ENCODE assay signal across 18 mouse cellular contexts in genomic region chr10:127542720-127543119, GRCm38 (mm10). TPM values are rescaled to one million over a fixed set of nuclear protein-coding genes. Genes with fewer than 3 reads are reported as not detected.
A peak's percentile ranks its signal among the peaks of the same experiment; 100 is the strongest.
DNase-seq lines count a peak whose midpoint lies in the region; ATAC-seq and TF ChIP-seq lines count a peak whose summit lies in the region.
"Had no signal": no experiment of that assay in that cellular context is flagged by ENCODE, and none has a peak within 500 bp of the region (broad histone marks: within the 10 kb centered on the region; RNA-seq: fewer than 3 reads in every experiment).

No protein-coding gene starts in this region.

- peaks cover 94% of the 10 kb centered on the region for H3K36me3 ChIP-seq in hindbrain, embryonic 10.5 days
- peaks cover 18% of the 10 kb centered on the region for H3K36me3 ChIP-seq in hindbrain, embryonic 11.5 days (ENCODE audit: control insufficient read depth, insufficient read depth, low read length)
- H3K36me3 ChIP-seq in hindbrain, embryonic 14.5 days (replicated peaks; ENCODE audit: control insufficient read depth, insufficient read depth): peaks cover 97% of the 10 kb centered on the region
- peaks cover 89% of the 10 kb centered on the region for H3K36me3 ChIP-seq in midbrain, postnatal 0 days (ENCODE audit: insufficient read depth, low read length)
- H3K36me3 ChIP-seq in heart, embryonic 11.5 days (ENCODE audit: control insufficient read depth, insufficient read depth, low read length): peaks cover 23% of the 10 kb centered on the region

- WGBS in hindbrain, embryonic 10.5 days: 49% methylated on average over 6 of the region's 6 CpGs
- 37% methylated on average over 6 of the region's 6 CpGs for WGBS in hindbrain, embryonic 11.5 days
- 29% methylated on average over 6 of the region's 6 CpGs for WGBS in hindbrain, embryonic 14.5 days
- whole genome bisulfite sequencing in midbrain, postnatal 0 days: 26% methylated on average over 6 of the region's 6 CpGs
- WGBS in heart, embryonic 11.5 days (ENCODE audit: insufficient replicate concordance): 64% methylated on average over 6 of the region's 6 CpGs

- no peak overlapping the region for H3K4me2 ChIP-seq in hindbrain, embryonic 11.5 days (replicated peaks; ENCODE audit: low read depth, low read length)
- no peak overlapping the region for H3K4me2 ChIP-seq in hindbrain, embryonic 14.5 days (replicated peaks)
- H3K4me2 ChIP-seq in midbrain, postnatal 0 days (ENCODE audit: low read depth, low read length, poor library complexity, severe bottlenecking): no peak overlapping the region
- H3K4me2 ChIP-seq in heart, embryonic 11.5 days: no peak overlapping the region
- H3K4me2 ChIP-seq: limb, embryonic 12.5 days; stomach, embryonic 15.5 days had no signal

- no peak for TF ChIP-seq CTCF in midbrain, postnatal 0 days (IDR thresholded peaks at IDR 0.05)

- H3K9me3 ChIP-seq in hindbrain, embryonic 10.5 days: no peaks in the 10 kb centered on the region
- no peaks in the 10 kb centered on the region for H3K9me3 ChIP-seq in hindbrain, embryonic 11.5 days (ENCODE audit: control insufficient read depth, low read length)
- H3K9me3 ChIP-seq in hindbrain, embryonic 14.5 days (ENCODE audit: control insufficient read depth, low read length): no peaks in the 10 kb centered on the region
- no peaks in the 10 kb centered on the region for H3K9me3 ChIP-seq in midbrain, postnatal 0 days (ENCODE audit: low read length)
- no peaks in the 10 kb centered on the region for H3K9me3 ChIP-seq in heart, embryonic 11.5 days (replicated peaks; ENCODE audit: control insufficient read depth, low read length)
- H3K9me3 ChIP-seq: limb, embryonic 12.5 days; stomach, embryonic 15.5 days had no signal

- peaks cover 5% of the 10 kb centered on the region; the same call in 1 of the 2 replicates for H3K27me3 ChIP-seq in hindbrain, embryonic 10.5 days (ENCODE audit: insufficient read depth, poor library complexity, severe bottlenecking)
- H3K27me3 ChIP-seq in hindbrain, embryonic 11.5 days (ENCODE audit: control insufficient read depth, insufficient read depth, low read length): no peaks in the 10 kb centered on the region
- no peaks in the 10 kb centered on the region for H3K27me3 ChIP-seq in hindbrain, embryonic 14.5 days (ENCODE audit: control insufficient read depth, insufficient read depth, low read length)
- H3K27me3 ChIP-seq in midbrain, postnatal 0 days (ENCODE audit: insufficient read depth, low read length): no peaks in the 10 kb centered on the region
- H3K27me3 ChIP-seq in heart, embryonic 11.5 days (ENCODE audit: control insufficient read depth, insufficient read depth, low read length): no peaks in the 10 kb centered on the region
- H3K27me3 ChIP-seq: limb, embryonic 12.5 days; stomach, embryonic 15.5 days had no signal

- no peak for DNase-seq in hindbrain, embryonic 10.5 days (ENCODE audit: low spot score)
- DNase-seq in hindbrain, embryonic 11.5 days (ENCODE audit: low spot score): no peak
- DNase-seq in cerebellum, postnatal 14 days: peak; percentile 66 to 75
- DNase-seq in hindbrain, embryonic 14.5 days (ENCODE audit: low spot score): no peak
- peak; percentile 60 for DNase-seq in midbrain, postnatal 0 days (ENCODE audit: low spot score)
- no peak for DNase-seq in urinary bladder, postnatal 36 days (ENCODE audit: low spot score in 2 of 2)
- DNase-seq in MN1 (ENCODE audit: low spot score): no peak
- DNase-seq: adrenal gland, postnatal 10 days; gastrocnemius, postnatal 25 days had no signal

- H3K4me1 ChIP-seq in hindbrain, embryonic 10.5 days (replicated peaks): peaks cover 19% of the 10 kb centered on the region
- no peaks in the 10 kb centered on the region for H3K4me1 ChIP-seq in hindbrain, embryonic 11.5 days (replicated peaks; ENCODE audit: control insufficient read depth, insufficient read depth, low read length)
- H3K4me1 ChIP-seq in hindbrain, embryonic 14.5 days (replicated peaks; ENCODE audit: control insufficient read depth, insufficient read depth, low read length): peaks cover 1% of the 10 kb centered on the region; the same call in 1 of the 2 replicates
- no peaks in the 10 kb centered on the region for H3K4me1 ChIP-seq in midbrain, postnatal 0 days (ENCODE audit: insufficient read depth, low read length)
- no peaks in the 10 kb centered on the region for H3K4me1 ChIP-seq in heart, embryonic 11.5 days (ENCODE audit: control insufficient read depth, insufficient read depth, low read length)
- H3K4me1 ChIP-seq: limb, embryonic 12.5 days; stomach, embryonic 15.5 days had no signal

- H3K9ac ChIP-seq in hindbrain, embryonic 11.5 days (ENCODE audit: low read depth, low read length): no peak overlapping the region
- H3K9ac ChIP-seq in hindbrain, embryonic 14.5 days: no peak overlapping the region
- no peak overlapping the region for H3K9ac ChIP-seq in midbrain, postnatal 0 days (replicated peaks; ENCODE audit: low read length, poor library complexity, severe bottlenecking)
- no peak overlapping the region for H3K9ac ChIP-seq in heart, embryonic 11.5 days (ENCODE audit: low read depth, low read length)
- H3K9ac ChIP-seq: limb, embryonic 12.5 days; liver, embryonic 14.5 days; stomach, embryonic 15.5 days had no signal

- H3K4me3 ChIP-seq in hindbrain, embryonic 10.5 days: 0 out of 2 replicates have a peak overlapping the region, but pooled peaks have one; percentile 4
- no peak overlapping the region for H3K4me3 ChIP-seq in hindbrain, embryonic 11.5 days (ENCODE audit: low read depth, low read length)
- H3K4me3 ChIP-seq in hindbrain, embryonic 14.5 days (replicated peaks; ENCODE audit: low read length): no peak overlapping the region
- no peak overlapping the region for H3K4me3 ChIP-seq in midbrain, postnatal 0 days (ENCODE audit: low read depth, low read length)
- no peak overlapping the region for H3K4me3 ChIP-seq in heart, embryonic 11.5 days (ENCODE audit: low read depth, low read length)
- H3K4me3 ChIP-seq: limb, embryonic 12.5 days; stomach, embryonic 15.5 days had no signal

- peak overlapping the region; percentile 50 for H3K27ac ChIP-seq in hindbrain, embryonic 10.5 days
- no peak overlapping the region for H3K27ac ChIP-seq in hindbrain, embryonic 11.5 days (ENCODE audit: low read depth, low read length)
- peak overlapping the region; percentile 47 for H3K27ac ChIP-seq in hindbrain, embryonic 14.5 days
- H3K27ac ChIP-seq in midbrain, postnatal 0 days (ENCODE audit: low read depth, low read length): no peak overlapping the region
- no peak overlapping the region for H3K27ac ChIP-seq in heart, embryonic 11.5 days (ENCODE audit: low read depth, low read length)
- H3K27ac ChIP-seq: limb, embryonic 12.5 days; liver, embryonic 14.5 days; stomach, embryonic 15.5 days had no signal

- ATAC-seq in hindbrain, embryonic 11.5 days (ENCODE audit: low FRiP score): no peak
- no peak for ATAC-seq in hindbrain, embryonic 14.5 days (ENCODE audit: low FRiP score)
- ATAC-seq in midbrain, postnatal 0 days (ENCODE audit: low FRiP score): no peak
- ATAC-seq in heart, embryonic 11.5 days (replicated peaks; ENCODE audit: insufficient number of reproducible peaks, low FRiP score, low TSS enrichment): no peak
- ATAC-seq: CD4-positive, CD25-positive, alpha-beta regulatory T cell, adult 4 months; intestine, embryonic 16.5 days; lung, postnatal 0 days had no signal

RNA-seq across cellular contexts. Expression of gene Nxph4, which starts 8.4 kb away (rescaled TPM):
- polyA plus RNA-seq in hindbrain, embryonic 10.5 days (2016; fragmentation: Nextera tagmentation; extraction: Ambion mirVana): 23.1 and 70.9 TPM in 2 replicates
- 54.5 and 59.8 TPM in 2 replicates for polyA plus RNA-seq in hindbrain, embryonic 11.5 days (2014; fragmentation: Nextera tagmentation; extraction: Ambion mirVana)
- 94.1 and 105 TPM in 2 replicates for polyA plus RNA-seq in hindbrain, embryonic 14.5 days (2014; fragmentation: Nextera tagmentation; extraction: Ambion mirVana)
- total RNA-seq in midbrain, postnatal 0 days (2014; rRNA removed): 11.8 and 22.6 TPM in 2 replicates
- 68.9 and 72.4 TPM in 2 replicates for polyA plus RNA-seq in midbrain, postnatal 0 days (2015; fragmentation: Nextera tagmentation; extraction: Ambion mirVana)
- 0.21 and 0.33 TPM in 2 replicates for polyA plus RNA-seq in heart, embryonic 11.5 days (2014; fragmentation: Nextera tagmentation; extraction: Ambion mirVana)
- total RNA-seq: megakaryocyte, adult 5-6 weeks; MEL had no signal
- polyA plus RNA-seq: CD4-positive, CD25-positive, alpha-beta regulatory T cell, adult 4 months had no signal

RNA-seq across cellular contexts. Expression of gene Shmt2, which starts 20.5 kb away (rescaled TPM):
- polyA plus RNA-seq in hindbrain, embryonic 10.5 days (2016; fragmentation: Nextera tagmentation; extraction: Ambion mirVana): 103 and 118 TPM in 2 replicates
- polyA plus RNA-seq in hindbrain, embryonic 11.5 days (2014; fragmentation: Nextera tagmentation; extraction: Ambion mirVana): 70.3 and 70.4 TPM in 2 replicates
- 45.6 and 47.4 TPM in 2 replicates for polyA plus RNA-seq in hindbrain, embryonic 14.5 days (2014; fragmentation: Nextera tagmentation; extraction: Ambion mirVana)
- 39.8 and 48.0 TPM in 2 replicates for total RNA-seq in midbrain, postnatal 0 days (2014; rRNA removed)
- 32.8 and 34.2 TPM in 2 replicates for polyA plus RNA-seq in midbrain, postnatal 0 days (2015; fragmentation: Nextera tagmentation; extraction: Ambion mirVana)
- polyA plus RNA-seq in heart, embryonic 11.5 days (2014; fragmentation: Nextera tagmentation; extraction: Ambion mirVana): 71.3 and 82.7 TPM in 2 replicates

RNA-seq across cellular contexts. Expression of gene Ndufa4l2, which starts 28.0 kb away (rescaled TPM):
- 8.1 and 10.5 TPM in 2 replicates for polyA plus RNA-seq in hindbrain, embryonic 10.5 days (2016; fragmentation: Nextera tagmentation; extraction: Ambion mirVana)
- polyA plus RNA-seq in hindbrain, embryonic 11.5 days (2014; fragmentation: Nextera tagmentation; extraction: Ambion mirVana): 6.5 and 7.0 TPM in 2 replicates
- polyA plus RNA-seq in hindbrain, embryonic 14.5 days (2014; fragmentation: Nextera tagmentation; extraction: Ambion mirVana): 12.7 and 18.0 TPM in 2 replicates
- total RNA-seq in midbrain, postnatal 0 days (2014; rRNA removed): 16.2 and 16.6 TPM in 2 replicates
- 18.7 and 19.9 TPM in 2 replicates for polyA plus RNA-seq in midbrain, postnatal 0 days (2015; fragmentation: Nextera tagmentation; extraction: Ambion mirVana)
- 10.1 and 13.9 TPM in 2 replicates for polyA plus RNA-seq in heart, embryonic 11.5 days (2014; fragmentation: Nextera tagmentation; extraction: Ambion mirVana)
- total RNA-seq: megakaryocyte, adult 5-6 weeks had no signal
- polyA plus RNA-seq: CD4-positive, CD25-positive, alpha-beta regulatory T cell, adult 4 months had no signal

RNA-seq across cellular contexts. Expression of gene Stac3, which starts 41.2 kb away (rescaled TPM):
- 0.72 and 1.5 TPM in 2 replicates for polyA plus RNA-seq in hindbrain, embryonic 10.5 days (2016; fragmentation: Nextera tagmentation; extraction: Ambion mirVana)
- polyA plus RNA-seq in hindbrain, embryonic 11.5 days (2014; fragmentation: Nextera tagmentation; extraction: Ambion mirVana): 0.36 and 0.43 TPM in 2 replicates
- polyA plus RNA-seq in hindbrain, embryonic 14.5 days (2014; fragmentation: Nextera tagmentation; extraction: Ambion mirVana): 0.60 TPM in 1 of 2 replicates, not detected in the other
- total RNA-seq in midbrain, postnatal 0 days (2014; rRNA removed): 1.2 and 2.3 TPM in 2 replicates
- polyA plus RNA-seq in midbrain, postnatal 0 days (2015; fragmentation: Nextera tagmentation; extraction: Ambion mirVana): 0.51 and 1.0 TPM in 2 replicates
- 0.24 and 0.30 TPM in 2 replicates for polyA plus RNA-seq in heart, embryonic 11.5 days (2014; fragmentation: Nextera tagmentation; extraction: Ambion mirVana)
- total RNA-seq: MEL had no signal

Comparison
In these comparisons a context has a peak if more than half of its experiments do, and no peak if none do; other contexts are left out.
1. H3K27ac ChIP-seq: peak in hindbrain, embryonic 10.5 days (single experiment) and hindbrain, embryonic 14.5 days (single experiment); none in hindbrain, embryonic 11.5 days (single experiment), midbrain, postnatal 0 days (single experiment) and heart, embryonic 11.5 days (single experiment).
2. DNase-seq: peak in cerebellum, postnatal 14 days (2 of 2) and midbrain, postnatal 0 days (single experiment); none in hindbrain, embryonic 10.5 days (single experiment), hindbrain, embryonic 11.5 days (single experiment), hindbrain, embryonic 14.5 days (single experiment), urinary bladder, postnatal 36 days (0 of 2) and MN1 (single experiment).
3. RNA of gene Nxph4, which starts 8.4 kb away (polyA plus RNA-seq): 94.1 to 105 TPM in hindbrain, embryonic 14.5 days, 23.1 to 70.9 TPM in hindbrain, embryonic 10.5 days, 68.9 to 72.4 TPM in midbrain, postnatal 0 days and 54.5 to 59.8 TPM in hindbrain, embryonic 11.5 days; 0.21 to 0.33 TPM in heart, embryonic 11.5 days; every median in the first group is over 10 times any median in the second.